Mouse (Mus musculus): Measurements from ENCODE around the gene Tmem258. TPM values are rescaled to one million over a fixed set of nuclear protein-coding genes. Genes with fewer than 3 reads are reported as not detected.
"Not testable (repeated sequence)": the region's sequence is repeated elsewhere in the genome, so short reads cannot be mapped to it uniquely, and the experiment has no call there.

Gene Tmem258
- polyA plus RNA-seq (2015; fragmentation: Nextera tagmentation; extraction: Ambion mirVana) = 449 and 454 TPM in 2 replicates

DNA sequence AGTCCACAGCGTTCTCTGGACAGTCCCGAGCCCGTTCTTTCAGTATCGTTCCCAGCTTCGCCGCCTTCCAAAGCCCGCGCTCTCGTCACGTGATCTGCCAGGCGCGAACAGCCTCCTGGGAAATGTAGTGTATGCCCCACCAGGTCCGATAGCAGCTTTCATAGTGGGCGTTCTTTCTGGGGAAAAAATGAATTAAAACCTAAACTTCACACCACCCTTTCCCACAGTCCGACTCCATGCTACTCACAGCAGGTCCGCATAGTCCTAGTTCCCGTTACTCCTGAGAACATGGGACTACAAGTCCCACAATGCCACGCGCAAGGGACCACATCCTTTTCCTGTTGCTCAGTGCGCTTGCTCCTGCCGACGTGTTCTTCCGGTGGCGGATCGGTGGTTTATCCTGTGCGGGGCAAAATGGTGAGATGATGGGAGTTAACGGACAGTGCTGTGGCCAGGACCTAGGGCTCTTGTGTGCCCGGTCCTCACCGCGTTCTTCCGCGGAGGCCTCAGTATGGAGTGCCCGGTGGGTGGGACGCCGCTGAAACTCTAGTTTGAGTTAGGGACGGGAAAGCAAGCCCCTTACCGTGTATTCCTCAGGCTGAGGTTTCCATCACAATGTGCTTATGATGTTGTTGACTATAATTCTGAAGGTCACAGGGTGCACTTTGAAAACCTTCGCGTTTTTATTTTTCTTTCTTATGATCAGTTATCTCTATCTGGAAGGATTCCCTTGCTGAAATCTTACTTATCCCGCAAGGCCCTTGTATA, at the start of gene Tmem258, which contains the start of gene Fen1:
Gene Tmem258 (plus strand): TSS at position 167 of the 768 bp plus-strand sequence.
Gene Fen1 (minus strand): TSS at position 322 of the 768 bp plus-strand sequence.
- H3K36me3 ChIP-seq = peaks cover 51% of the 10 kb centered on the region
- no peaks in the 10 kb centered on the region for H3K9me3 ChIP-seq (replicated peaks)
- H3K4me1 ChIP-seq = peaks cover 19% of the 10 kb centered on the region
- H3K4me3 ChIP-seq (replicated peaks) = peak within 1 kb of the TSS; percentile 96
- peak within 1 kb of the TSS; percentile 91 for H3K27ac ChIP-seq (replicated peaks)
- WGBS = under 1% methylated on average over 40 of the region's 40 CpGs
- ATAC-seq (ENCODE audit: insufficient number of reproducible peaks, low FRiP score, low TSS enrichment, low read depth) = peak; percentile 89
- H3K4me2 ChIP-seq (replicated peaks) = peak within 1 kb of the TSS; percentile 71
- peak within 1 kb of the TSS; percentile 93 for H3K9ac ChIP-seq
- no peaks in the 10 kb centered on the region for H3K27me3 ChIP-seq

DNA sequence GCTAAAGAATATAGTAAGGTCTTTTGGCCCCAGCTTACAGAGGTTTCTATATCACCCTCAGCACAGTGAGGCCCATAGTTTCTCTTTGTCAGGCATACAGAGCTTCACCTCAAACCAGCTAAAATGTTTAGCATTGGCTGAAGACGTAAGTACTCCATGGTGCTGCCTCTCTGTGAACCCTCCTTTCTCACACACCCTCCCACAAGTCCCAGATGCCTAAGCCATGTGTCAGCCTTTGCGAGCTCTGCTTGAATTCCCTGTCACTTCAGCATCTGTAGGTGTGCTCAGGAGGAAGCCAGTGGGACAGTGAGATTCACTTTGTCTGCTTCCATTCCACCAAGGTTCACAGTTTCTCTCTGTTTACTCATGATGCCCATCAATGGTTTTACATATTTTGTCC, 46.1 kb upstream of the Tmem258 start:
- Histone ChIP-seq H3K4me1 (no peaks in the 10 kb centered on the region), H3K27ac (replicated peaks) (no peak overlapping the region), H3K9me3 (replicated peaks) (no peaks in the 10 kb centered on the region), H3K4me3 (replicated peaks) (no peak overlapping the region), H3K9ac (no peak overlapping the region), H3K4me2 (replicated peaks) (no peak overlapping the region), H3K27me3 (no peaks in the 10 kb centered on the region), H3K36me3 (no peaks in the 10 kb centered on the region)
- 69% methylated on average over 2 of the region's 2 CpGs for WGBS
- no peak for ATAC-seq (ENCODE audit: insufficient number of reproducible peaks, low FRiP score, low TSS enrichment, low read depth)

DNA sequence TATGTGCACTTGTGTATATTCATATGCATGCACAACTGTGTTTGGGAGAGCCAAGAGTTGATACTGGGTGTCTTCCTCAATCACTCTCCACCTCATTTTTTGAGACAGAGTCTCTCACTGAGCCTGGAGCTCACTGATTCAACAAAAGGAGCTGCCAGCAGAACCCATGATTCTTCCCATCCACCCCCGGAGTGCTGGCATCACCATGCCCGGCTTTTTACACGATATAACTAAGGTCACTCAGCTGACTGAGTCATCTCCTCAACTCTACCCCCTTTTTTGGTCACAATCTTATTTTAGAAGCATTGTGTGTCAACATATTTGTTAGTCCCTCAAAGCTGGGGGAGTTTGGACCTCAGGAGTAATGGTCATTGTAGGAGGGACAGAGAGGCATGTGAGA, 39.9 kb upstream of the Tmem258 start:
- 82% methylated on average over 3 of the region's 3 CpGs for WGBS
- no peak overlapping the region for H3K4me2 ChIP-seq (replicated peaks)
- no peak overlapping the region for H3K4me3 ChIP-seq (replicated peaks)
- no peak overlapping the region for H3K9ac ChIP-seq
- no peak overlapping the region for H3K27ac ChIP-seq (replicated peaks)
- H3K4me1 ChIP-seq = no peaks in the 10 kb centered on the region
- no peaks in the 10 kb centered on the region for H3K27me3 ChIP-seq
- no peaks in the 10 kb centered on the region for H3K9me3 ChIP-seq (replicated peaks)
- H3K36me3 ChIP-seq = no peaks in the 10 kb centered on the region
- ATAC-seq (ENCODE audit: insufficient number of reproducible peaks, low FRiP score, low TSS enrichment, low read depth) = no peak

DNA sequence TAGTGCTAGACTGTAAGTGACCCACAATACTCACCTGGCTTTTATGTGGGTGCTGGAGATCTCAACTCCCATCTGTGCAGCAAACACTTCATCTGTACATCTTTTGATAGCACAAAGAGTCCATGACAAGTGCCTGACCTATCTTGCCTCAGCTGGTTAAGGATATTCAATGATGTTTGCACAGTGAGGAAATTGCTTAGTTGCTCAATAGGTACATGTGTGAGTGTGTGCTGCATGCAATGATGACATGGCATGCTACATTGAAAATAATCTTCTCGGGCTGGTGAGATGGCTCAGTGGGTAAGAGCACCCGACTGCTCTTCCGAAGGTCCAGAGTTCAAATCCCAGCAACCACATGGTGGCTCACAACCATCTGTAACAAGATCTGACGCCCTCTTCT, 37.9 kb upstream of the Tmem258 start:
- not testable (repeated sequence) for H3K4me1 ChIP-seq; H3K36me3 ChIP-seq; ATAC-seq (ENCODE audit: insufficient number of reproducible peaks, low FRiP score, low TSS enrichment, low read depth); H3K4me3 ChIP-seq (replicated peaks); H3K9me3 ChIP-seq (replicated peaks); H3K4me2 ChIP-seq (replicated peaks); H3K9ac ChIP-seq; H3K27ac ChIP-seq (replicated peaks); H3K27me3 ChIP-seq
- WGBS = 81% methylated on average over 4 of the region's 4 CpGs

DNA sequence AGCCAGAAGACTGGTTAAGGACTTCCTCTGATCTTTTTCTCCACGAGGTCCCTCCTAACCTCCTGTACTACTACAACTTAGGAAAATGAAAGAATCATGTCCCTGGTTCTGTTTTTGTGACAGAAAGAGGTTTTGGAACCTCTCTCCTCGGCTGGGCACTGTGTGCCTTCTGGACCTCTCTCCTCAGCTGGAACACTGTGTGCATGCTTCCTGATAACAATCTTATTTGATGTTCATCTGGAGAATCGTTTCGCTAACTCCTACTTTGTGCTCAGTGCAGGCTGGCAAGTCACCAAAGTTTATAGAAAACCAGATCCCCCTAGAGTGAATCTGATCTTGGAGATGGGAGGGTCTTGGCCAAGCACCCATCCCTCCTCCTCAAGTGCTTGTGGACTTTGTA, 36.7 kb upstream of the Tmem258 start:
- Histone ChIP-seq H3K27me3 (no peaks in the 10 kb centered on the region), H3K27ac (replicated peaks) (no peak overlapping the region), H3K36me3 (no peaks in the 10 kb centered on the region), H3K4me3 (replicated peaks) (no peak overlapping the region), H3K4me2 (replicated peaks) (no peak overlapping the region), H3K9me3 (replicated peaks) (no peaks in the 10 kb centered on the region), H3K9ac (no peak overlapping the region), H3K4me1 (no peaks in the 10 kb centered on the region)
- ATAC-seq (ENCODE audit: insufficient number of reproducible peaks, low FRiP score, low TSS enrichment, low read depth) = no peak
- WGBS = 68% methylated on average over 4 of the region's 4 CpGs

DNA sequence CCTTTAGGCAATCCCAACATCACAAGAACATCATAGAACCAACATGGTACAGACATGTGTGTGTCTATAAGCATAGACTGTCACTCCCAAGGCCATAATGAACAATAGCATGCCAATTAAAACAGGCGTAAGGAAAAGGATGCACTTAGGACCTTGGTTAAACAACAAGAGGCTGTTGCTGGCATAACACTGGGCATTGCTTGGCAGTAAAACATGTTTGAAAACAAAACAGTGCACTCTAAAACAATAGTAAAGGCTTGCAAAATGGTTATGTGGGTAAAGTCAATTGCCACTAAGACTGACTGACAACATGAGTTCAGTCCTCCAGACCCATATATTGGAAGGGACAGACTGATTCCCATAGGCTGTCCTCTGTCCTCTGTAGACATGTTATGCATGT, 35.9 kb upstream of the Tmem258 start:
- H3K4me2 ChIP-seq (replicated peaks) = no peak overlapping the region
- no peak overlapping the region for H3K27ac ChIP-seq (replicated peaks)
- WGBS = 72% methylated on average over 1 of the region's 1 CpGs
- ATAC-seq (ENCODE audit: insufficient number of reproducible peaks, low FRiP score, low TSS enrichment, low read depth) = no peak
- no peaks in the 10 kb centered on the region for H3K36me3 ChIP-seq
- no peak overlapping the region for H3K9ac ChIP-seq
- no peak overlapping the region for H3K4me3 ChIP-seq (replicated peaks)
- H3K27me3 ChIP-seq = no peaks in the 10 kb centered on the region
- no peaks in the 10 kb centered on the region for H3K4me1 ChIP-seq
- no peaks in the 10 kb centered on the region for H3K9me3 ChIP-seq (replicated peaks)

DNA sequence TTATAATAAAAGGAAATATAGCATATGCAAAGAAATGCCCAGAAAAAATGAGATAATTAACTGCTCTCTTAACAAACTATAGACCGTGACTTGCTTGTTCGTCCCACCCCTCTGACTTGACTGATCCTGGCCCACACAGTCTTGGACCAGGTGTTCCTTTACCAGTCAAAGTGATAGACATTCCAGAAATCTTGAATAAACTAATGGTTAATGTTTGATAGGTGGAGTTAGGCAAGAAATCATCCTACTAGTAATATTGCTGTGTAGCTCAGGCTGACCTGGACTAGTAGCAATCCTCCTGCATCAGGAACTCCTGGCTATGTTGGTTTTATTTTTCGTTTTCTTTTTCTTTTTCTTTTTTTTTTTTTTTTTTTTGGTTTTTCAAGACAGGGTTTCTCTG, 35.4 kb upstream of the Tmem258 start:
- no peaks in the 10 kb centered on the region for H3K4me1 ChIP-seq
- 82% methylated on average over 3 of the region's 3 CpGs for WGBS
- H3K36me3 ChIP-seq = no peaks in the 10 kb centered on the region
- no peak overlapping the region for H3K4me2 ChIP-seq (replicated peaks)
- H3K27ac ChIP-seq (replicated peaks) = no peak overlapping the region
- ATAC-seq (ENCODE audit: insufficient number of reproducible peaks, low FRiP score, low TSS enrichment, low read depth) = no peak
- no peaks in the 10 kb centered on the region for H3K9me3 ChIP-seq (replicated peaks)
- no peaks in the 10 kb centered on the region for H3K27me3 ChIP-seq
- no peak overlapping the region for H3K4me3 ChIP-seq (replicated peaks)
- no peak overlapping the region for H3K9ac ChIP-seq

DNA sequence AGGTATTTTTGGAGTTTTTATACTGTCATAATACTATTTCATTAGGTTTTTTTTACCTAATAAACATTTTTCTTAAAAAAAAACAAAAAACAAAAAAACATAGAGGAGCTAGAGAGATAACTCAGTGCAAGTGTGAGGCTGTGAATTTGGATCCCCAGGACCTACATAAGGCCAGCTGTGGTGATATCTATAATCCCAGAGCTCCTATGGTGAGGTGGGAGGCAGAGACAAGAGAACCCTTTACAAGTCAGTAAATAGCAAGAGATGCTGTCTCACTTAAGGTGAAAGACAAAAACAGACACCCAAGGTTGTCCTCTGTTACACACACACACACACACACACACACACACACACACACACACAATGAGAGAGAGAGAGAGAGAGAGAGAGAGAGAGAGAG, 34.6 kb upstream of the Tmem258 start:
- H3K4me2 ChIP-seq (replicated peaks) = no peak overlapping the region
- H3K36me3 ChIP-seq = no peaks in the 10 kb centered on the region
- no peak overlapping the region for H3K9ac ChIP-seq
- no peaks in the 10 kb centered on the region for H3K9me3 ChIP-seq (replicated peaks)
- no peaks in the 10 kb centered on the region for H3K4me1 ChIP-seq
- H3K4me3 ChIP-seq (replicated peaks) = no peak overlapping the region
- ATAC-seq (ENCODE audit: insufficient number of reproducible peaks, low FRiP score, low TSS enrichment, low read depth) = no peak
- no peak overlapping the region for H3K27ac ChIP-seq (replicated peaks)
- H3K27me3 ChIP-seq = no peaks in the 10 kb centered on the region

DNA sequence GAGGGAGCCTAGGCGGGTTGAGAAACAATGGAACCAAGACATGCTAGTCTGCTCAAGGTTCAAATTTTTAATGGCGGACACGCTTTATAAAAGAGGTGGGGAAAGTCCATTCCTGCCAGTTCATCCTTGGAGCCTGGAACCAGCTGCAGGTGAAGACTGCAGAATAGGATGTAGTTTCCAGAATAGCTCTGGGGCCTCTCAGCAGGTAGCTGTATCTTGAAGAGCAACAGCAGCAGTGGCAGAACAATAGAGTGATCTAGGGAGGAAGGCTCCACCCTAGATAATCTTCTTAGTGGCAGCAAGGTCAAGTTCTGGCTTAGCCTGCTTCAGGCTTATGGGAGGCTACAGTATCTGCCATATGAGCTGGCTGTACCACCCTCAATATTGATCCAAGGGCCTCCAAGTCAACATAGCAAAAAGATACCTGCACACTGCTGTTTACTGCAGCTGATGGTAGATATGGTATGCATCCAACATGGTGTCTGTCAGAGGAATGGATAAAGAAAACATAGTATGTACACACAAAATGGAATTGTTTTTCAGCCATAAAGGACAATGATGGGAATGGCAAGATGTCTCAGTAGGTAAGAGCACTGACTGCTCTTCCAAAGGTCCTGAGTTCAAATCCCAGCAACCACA, 34.0 kb upstream of the Tmem258 start:
- not testable (repeated sequence) for ATAC-seq (ENCODE audit: insufficient number of reproducible peaks, low FRiP score, low TSS enrichment, low read depth); H3K27me3 ChIP-seq; H3K9me3 ChIP-seq (replicated peaks); H3K4me1 ChIP-seq; H3K4me2 ChIP-seq (replicated peaks); H3K9ac ChIP-seq; H3K4me3 ChIP-seq (replicated peaks); H3K36me3 ChIP-seq; H3K27ac ChIP-seq (replicated peaks)
- 73% methylated on average over 3 of the region's 3 CpGs for WGBS

DNA sequence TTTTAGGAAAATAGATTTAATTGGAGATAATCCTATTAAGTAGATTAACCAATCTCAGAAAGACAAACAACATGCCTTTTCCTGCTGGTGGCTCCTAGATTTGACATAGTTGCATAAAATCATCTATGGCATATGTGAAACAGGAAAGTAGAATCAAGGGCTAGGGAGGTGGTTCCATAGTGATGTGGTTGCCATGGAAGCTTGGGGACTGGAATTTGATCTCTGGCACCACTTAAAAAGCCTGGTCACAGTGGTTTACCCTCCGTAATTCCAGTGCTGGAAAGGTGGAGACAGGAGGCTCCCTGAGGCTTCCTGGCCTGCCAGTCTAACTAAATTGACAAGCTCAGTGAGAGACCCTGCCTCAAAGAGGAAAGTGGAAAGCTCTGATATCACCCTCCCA, 33.3 kb upstream of the Tmem258 start:
- WGBS = 14% methylated on average over 1 of the region's 1 CpGs
- no peak overlapping the region for H3K27ac ChIP-seq (replicated peaks)
- no peaks in the 10 kb centered on the region for H3K9me3 ChIP-seq (replicated peaks)
- no peak overlapping the region for H3K9ac ChIP-seq
- no peaks in the 10 kb centered on the region for H3K4me1 ChIP-seq
- H3K36me3 ChIP-seq = no peaks in the 10 kb centered on the region
- no peaks in the 10 kb centered on the region for H3K27me3 ChIP-seq
- no peak overlapping the region for H3K4me2 ChIP-seq (replicated peaks)
- ATAC-seq (ENCODE audit: insufficient number of reproducible peaks, low FRiP score, low TSS enrichment, low read depth) = no peak
- no peak overlapping the region for H3K4me3 ChIP-seq (replicated peaks)

DNA sequence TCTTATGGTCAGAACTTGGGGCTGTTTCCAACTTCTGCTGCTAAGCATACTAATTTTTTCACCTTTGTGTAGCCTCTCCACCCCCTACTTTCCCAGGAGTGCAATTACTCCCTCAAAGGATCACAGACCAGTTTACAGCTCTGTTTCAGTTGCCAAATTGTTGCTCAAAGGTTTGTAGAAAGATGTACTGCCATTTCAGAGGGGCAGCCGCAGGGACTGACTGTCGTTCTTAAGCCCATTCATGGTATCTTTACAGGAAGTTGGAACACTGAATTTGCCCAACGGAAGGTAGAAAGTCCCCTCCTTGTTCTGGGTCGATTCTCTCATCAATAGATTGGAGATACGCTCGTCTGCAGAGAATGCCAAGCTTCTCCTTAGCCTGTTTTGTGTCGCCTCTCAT, 32.5 kb upstream of the Tmem258 start:
- no peaks in the 10 kb centered on the region for H3K9me3 ChIP-seq (replicated peaks)
- no peak overlapping the region for H3K4me2 ChIP-seq (replicated peaks)
- no peaks in the 10 kb centered on the region for H3K4me1 ChIP-seq
- H3K4me3 ChIP-seq (replicated peaks) = no peak overlapping the region
- WGBS = 83% methylated on average over 7 of the region's 7 CpGs
- no peaks in the 10 kb centered on the region for H3K27me3 ChIP-seq
- ATAC-seq (ENCODE audit: insufficient number of reproducible peaks, low FRiP score, low TSS enrichment, low read depth) = no peak
- H3K27ac ChIP-seq (replicated peaks) = no peak overlapping the region
- H3K9ac ChIP-seq = no peak overlapping the region
- H3K36me3 ChIP-seq = no peaks in the 10 kb centered on the region

DNA sequence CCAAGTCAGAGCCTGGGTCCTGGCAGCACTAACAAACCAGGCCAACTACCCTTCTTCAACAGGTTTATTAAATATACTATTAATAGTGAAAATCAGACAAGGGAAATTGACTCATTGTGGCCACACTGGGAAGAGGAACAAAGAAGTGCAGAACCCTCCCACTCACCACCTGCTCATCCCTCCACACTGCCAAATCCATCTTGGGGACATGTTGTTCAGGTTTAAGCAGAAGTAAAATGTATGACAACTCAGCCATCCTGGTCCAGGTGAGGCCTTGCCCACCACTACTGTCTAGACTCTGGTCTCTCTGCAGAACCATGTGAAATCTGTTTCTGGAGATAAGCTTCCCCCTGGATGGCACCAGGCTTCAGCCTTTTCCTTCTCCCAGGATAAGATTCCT, 32.0 kb upstream of the Tmem258 start:
- H3K9ac ChIP-seq = no peak overlapping the region
- no peaks in the 10 kb centered on the region for H3K9me3 ChIP-seq (replicated peaks)
- H3K27ac ChIP-seq (replicated peaks) = no peak overlapping the region
- H3K27me3 ChIP-seq = no peaks in the 10 kb centered on the region
- H3K4me2 ChIP-seq (replicated peaks) = no peak overlapping the region
- no peaks in the 10 kb centered on the region for H3K36me3 ChIP-seq
- no peaks in the 10 kb centered on the region for H3K4me1 ChIP-seq
- no peak for ATAC-seq (ENCODE audit: insufficient number of reproducible peaks, low FRiP score, low TSS enrichment, low read depth)
- H3K4me3 ChIP-seq (replicated peaks) = no peak overlapping the region

Data from embryonic facial prominence, embryonic 15.5 days (tissue).